In genomic region chr8:26780515-26780914, GRCm38 (mm10) we compare ENCODE assay signal across 8 mouse cellular contexts.
DNase-seq lines count a peak whose midpoint lies in the region; ATAC-seq and TF ChIP-seq lines count a peak whose summit lies in the region.

No protein-coding gene starts in this region.

- TF ChIP-seq CTCF in intestine, postnatal 0 days (IDR thresholded peaks at IDR 0.05; ENCODE audit: low read depth), result no peak

- no peaks in the 10 kb centered on the region for H3K9me3 ChIP-seq in intestine, embryonic 15.5 days
- no peaks in the 10 kb centered on the region for H3K9me3 ChIP-seq in intestine, postnatal 0 days (ENCODE audit: control insufficient read depth)
- H3K9me3 ChIP-seq in heart, embryonic 15.5 days (replicated peaks), result no peaks in the 10 kb centered on the region

- peak; percentile 44 for DNase-seq in cerebellum, adult 9-10 months
- peak; percentile 25 for DNase-seq in left cerebral cortex, postnatal 4 days
- DNase-seq in right cerebral cortex, postnatal 4 days, result peak; percentile 25
- DNase-seq in gastrocnemius, postnatal 4 days (ENCODE audit: low spot score in 2 of 2), result no peak
- DNase-seq in lung, postnatal 14 days, result no peak

- H3K4me2 ChIP-seq in intestine, embryonic 15.5 days (replicated peaks), result peak overlapping the region; percentile 23; the same call in 1 of the 2 replicates
- H3K4me2 ChIP-seq in intestine, postnatal 0 days (replicated peaks; ENCODE audit: low read depth), result no peak overlapping the region
- peak overlapping the region; percentile 60 for H3K4me2 ChIP-seq in heart, embryonic 15.5 days

- no peaks in the 10 kb centered on the region for H3K36me3 ChIP-seq in intestine, embryonic 15.5 days
- H3K36me3 ChIP-seq in intestine, postnatal 0 days (ENCODE audit: control insufficient read depth, insufficient read depth), result no peaks in the 10 kb centered on the region
- no peaks in the 10 kb centered on the region for H3K36me3 ChIP-seq in heart, embryonic 15.5 days

- H3K4me3 ChIP-seq in intestine, embryonic 15.5 days (replicated peaks), result no peak overlapping the region
- H3K4me3 ChIP-seq in intestine, postnatal 0 days (ENCODE audit: low read depth, low read length), result no peak overlapping the region
- H3K4me3 ChIP-seq in heart, embryonic 15.5 days, result peak overlapping the region; percentile 30

- peaks cover 3% of the 10 kb centered on the region; the same call in 1 of the 2 replicates for H3K4me1 ChIP-seq in intestine, embryonic 15.5 days (replicated peaks)
- no peaks in the 10 kb centered on the region for H3K4me1 ChIP-seq in intestine, postnatal 0 days (replicated peaks; ENCODE audit: control insufficient read depth, insufficient read depth, low read length)
- H3K4me1 ChIP-seq in heart, embryonic 15.5 days (replicated peaks), result peaks cover 8% of the 10 kb centered on the region

- H3K27me3 ChIP-seq in intestine, embryonic 15.5 days (replicated peaks), result peaks cover 10% of the 10 kb centered on the region; the same call in 1 of the 2 replicates
- H3K27me3 ChIP-seq in intestine, postnatal 0 days (replicated peaks; ENCODE audit: control insufficient read depth, insufficient read depth, low read length), result peaks cover 5% of the 10 kb centered on the region
- peaks cover 53% of the 10 kb centered on the region for H3K27me3 ChIP-seq in heart, embryonic 15.5 days

- H3K27ac ChIP-seq in intestine, embryonic 15.5 days, result no peak overlapping the region
- H3K27ac ChIP-seq in intestine, postnatal 0 days (ENCODE audit: low read depth, low read length), result no peak overlapping the region
- H3K27ac ChIP-seq in heart, embryonic 15.5 days, result no peak overlapping the region

- 35% methylated on average over 19 of the region's 19 CpGs for WGBS in intestine, embryonic 15.5 days
- 56% methylated on average over 19 of the region's 19 CpGs for WGBS in intestine, postnatal 0 days
- 11% methylated on average over 19 of the region's 19 CpGs for WGBS in heart, embryonic 15.5 days

- no peak for ATAC-seq in intestine, embryonic 15.5 days
- no peak for ATAC-seq in intestine, postnatal 0 days
- ATAC-seq in heart, embryonic 15.5 days (replicated peaks; ENCODE audit: insufficient number of reproducible peaks, insufficient read depth, low FRiP score, low read depth), result no peak

- no peak overlapping the region for H3K9ac ChIP-seq in intestine, embryonic 15.5 days
- H3K9ac ChIP-seq in intestine, postnatal 0 days (ENCODE audit: low read depth, low read length), result no peak overlapping the region
- 0 out of 2 replicates have a peak overlapping the region, but pooled peaks have one; percentile 26 for H3K9ac ChIP-seq in heart, embryonic 15.5 days

- intact Hi-C loops in left cerebral cortex, postnatal 4 days (cut with DNase I), result no loop called here

Comparison
In these comparisons a context has a peak if more than half of its experiments do, and no peak if none do; other contexts are left out.
1. DNase-seq: peak in cerebellum, adult 9-10 months (single experiment), left cerebral cortex, postnatal 4 days (single experiment) and right cerebral cortex, postnatal 4 days (single experiment); none in gastrocnemius, postnatal 4 days (0 of 2) and lung, postnatal 14 days (single experiment).